Mouse (Mus musculus) G1E (cell line): Measurements from ENCODE around the gene Patj. TPM values are rescaled to one million over a fixed set of nuclear protein-coding genes. Genes with fewer than 3 reads are reported as not detected.
"Not testable (repeated sequence)": the region's sequence is repeated elsewhere in the genome, so short reads cannot be mapped to it uniquely, and the experiment has no call there.

ENCODE experiments used
- ATAC-seq: 2 replicates; pipeline ENCODE4 v1.8.0; 2016; ENCODE audit warnings: mild to moderate bottlenecking; ENCODE audit not compliant: insufficient number of reproducible peaks, poor library complexity, low FRiP score, severe bottlenecking; ENCODE audit errors: extremely low read depth
- DNase-seq: peaks from one replicate; pipeline ENCODE4 v3.0.0; 2012; ENCODE audit warnings: low spot score
- H3K27me3 ChIP-seq: 2 replicates; pipeline ENCODE4 v1.6.1; 2012; ENCODE audit warnings: mild to moderate bottlenecking, low read length, inconsistent platforms; ENCODE audit not compliant: insufficient read depth
- H3K36me3 ChIP-seq: replicated peaks from 2 replicates; pipeline ENCODE3; 2012; ENCODE audit warnings: mild to moderate bottlenecking, inconsistent platforms
- H3K4me1 ChIP-seq: 2 replicates; pipeline ENCODE4 v1.6.1; 2012; ENCODE audit warnings: low read depth, low read length, inconsistent platforms, mixed read lengths; ENCODE audit not compliant: insufficient read depth
- H3K4me3 ChIP-seq: 2 replicates; pipeline ENCODE4 v1.5.1; 2012; ENCODE audit warnings: low read depth, mild to moderate bottlenecking, inconsistent platforms, low read length, moderate library complexity, mixed read lengths
- H3K9me3 ChIP-seq: replicated peaks from 2 replicates; pipeline ENCODE4 v1.6.1; 2012; ENCODE audit warnings: inconsistent platforms
- CTCF ChIP-seq: IDR thresholded peaks from 2 replicates; pipeline ENCODE4 v1.5.1; 2012; ENCODE audit warnings: low read depth, low read length, inconsistent platforms, mixed read lengths
- GATA1 ChIP-seq: IDR thresholded peaks from 2 replicates; pipeline ENCODE4 v1.6.1; 2012; ENCODE audit warnings: borderline replicate concordance, low read length, inconsistent platforms, mixed read lengths
- GATA2 ChIP-seq: IDR thresholded peaks from 2 replicates; pipeline ENCODE4 v1.6.1; 2012; ENCODE audit warnings: low read depth, low read length, inconsistent platforms, borderline replicate concordance
- POLR2AphosphoS5 ChIP-seq: IDR thresholded peaks from 2 replicates; pipeline ENCODE4 v1.6.1; 2012; ENCODE audit warnings: low read depth, low read length, inconsistent platforms; ENCODE audit not compliant: insufficient replicate concordance
- TAL1 ChIP-seq: conservative IDR thresholded peaks from 2 replicates; pipeline ENCODE4 v1.6.1; 2012; ENCODE audit warnings: low read depth, low read length, inconsistent platforms, mixed read lengths
- polyA plus RNA-seq: library from polyadenylated mRNA; stranded (reverse); fragments of >175 nt; gene quantifications from 2 replicates; pipeline ENCODE4 v1.2.3, GENCODE M21; 2012
- total RNA-seq, 2 experiments: library from RNA; stranded (forward) in 1 of 2; stranded (reverse) in 1 of 2; fragments of 200-1000 nt in 1 of 2; fragments of >200 nt in 1 of 2; fragmentation: Nextera tagmentation in 1 of 2; gene quantifications; 2 replicates each; pipeline ENCODE4 v1.2.3; 2014 to 2017

Gene Patj
- total and polyA plus RNA-seq, 3 experiments, result 0.82 TPM; not detected in 2

- H3K27me3 ChIP-seq, result no peaks in the 10 kb centered on the region
- H3K4me1 ChIP-seq, result no peaks in the 10 kb centered on the region
- no peak for DNase-seq
- TF ChIP-seq POLR2AphosphoS5, result no peak
- no peak for TF ChIP-seq TAL1
- TF ChIP-seq GATA1, result no peak
- no peak for TF ChIP-seq CTCF
- TF ChIP-seq GATA2, result no peak
- H3K9me3 ChIP-seq, result peaks cover 37% of the 10 kb centered on the region
- H3K4me3 ChIP-seq, result no peak overlapping the region
- ATAC-seq, result no peak
- no peaks in the 10 kb centered on the region for H3K36me3 ChIP-seq
These were observed 326.9 kb downstream of the Patj start for GRCm38 (mm10) chr4:98722454-98722853.

GRCm38 (mm10) chr4:98724682-98725081 lies 329.1 kb downstream of the Patj start:
- not testable (repeated sequence) for DNase-seq

GRCm38 (mm10) chr4:98725439-98725838 lies 329.9 kb downstream of the Patj start:
- Histone ChIP-seq H3K27me3 (no peaks in the 10 kb centered on the region), H3K4me3 (no peak overlapping the region), H3K9me3 (peaks cover 27% of the 10 kb centered on the region), H3K36me3 (no peaks in the 10 kb centered on the region), H3K4me1 (no peaks in the 10 kb centered on the region)
- ATAC-seq (no peak), DNase-seq (no peak)
- no peak for TF ChIP-seq TAL1
- TF ChIP-seq GATA2, result no peak
- no peak for TF ChIP-seq CTCF
- TF ChIP-seq GATA1, result no peak
- no peak for TF ChIP-seq POLR2AphosphoS5

More at GRCm38 (mm10) chr4:98724682-98725081, 329.1 kb downstream of the Patj start:
- not testable (repeated sequence) for H3K4me3 ChIP-seq, H3K36me3 ChIP-seq, H3K27me3 ChIP-seq, ATAC-seq, H3K4me1 ChIP-seq
- H3K9me3 ChIP-seq, result peaks cover 27% of the 10 kb centered on the region

- Histone ChIP-seq H3K4me3 (no peak within 1 kb of the TSS), H3K36me3 (no peaks in the 10 kb centered on the region), H3K4me1 (no peaks in the 10 kb centered on the region), H3K9me3 (peaks cover 40% of the 10 kb centered on the region), H3K27me3 (no peaks in the 10 kb centered on the region)
- TF ChIP-seq GATA2, result no peak
- TF ChIP-seq GATA1, result no peak
- TF ChIP-seq TAL1, result no peak
- TF ChIP-seq CTCF, result no peak
- no peak for TF ChIP-seq POLR2AphosphoS5
- ATAC-seq (no peak), DNase-seq (no peak)
These were observed 331.1 kb downstream of the Patj start, which contains the start of gene L1td1 for GRCm38 (mm10) chr4:98726590-98727237. L1td1 (plus strand) TSS chr4:98726734.

GRCm38 (mm10) chr4:98727295-98727958 lies 331.8 kb downstream of the Patj start:
- no peaks in the 10 kb centered on the region for H3K36me3 ChIP-seq
- DNase-seq (no peak), ATAC-seq (no peak)
- no peak overlapping the region for H3K4me3 ChIP-seq
- TF ChIP-seq CTCF (no peak), TAL1 (no peak), GATA2 (no peak), POLR2AphosphoS5 (no peak), GATA1 (no peak)
- H3K9me3 ChIP-seq, result peaks cover 40% of the 10 kb centered on the region
- H3K27me3 ChIP-seq, result no peaks in the 10 kb centered on the region
- H3K4me1 ChIP-seq, result no peaks in the 10 kb centered on the region

GRCm38 (mm10) chr4:98727959-98728347 lies 332.4 kb downstream of the Patj start:
- Histone ChIP-seq H3K9me3 (peaks cover 39% of the 10 kb centered on the region), H3K27me3 (no peaks in the 10 kb centered on the region), H3K4me3 (no peak overlapping the region), H3K36me3 (no peaks in the 10 kb centered on the region), H3K4me1 (no peaks in the 10 kb centered on the region)
- TF ChIP-seq GATA2 (no peak), CTCF (no peak), TAL1 (no peak), POLR2AphosphoS5 (no peak), GATA1 (no peak)
- ATAC-seq, result no peak
- DNase-seq, result no peak
